Mouse (Mus musculus) 3T3-L1 (cell line): ENCODE measurements around the gene Ninl.
"Not testable (repeated sequence)": the region's sequence is repeated elsewhere in the genome, so short reads cannot be mapped to it uniquely, and the experiment has no call there.

Source experiments
- DNase-seq: peaks from one replicate; pipeline ENCODE4 v3.0.0-alpha.2; 2015; ENCODE audit warnings: low read depth, low spot score

The Ninl gene

DNA sequence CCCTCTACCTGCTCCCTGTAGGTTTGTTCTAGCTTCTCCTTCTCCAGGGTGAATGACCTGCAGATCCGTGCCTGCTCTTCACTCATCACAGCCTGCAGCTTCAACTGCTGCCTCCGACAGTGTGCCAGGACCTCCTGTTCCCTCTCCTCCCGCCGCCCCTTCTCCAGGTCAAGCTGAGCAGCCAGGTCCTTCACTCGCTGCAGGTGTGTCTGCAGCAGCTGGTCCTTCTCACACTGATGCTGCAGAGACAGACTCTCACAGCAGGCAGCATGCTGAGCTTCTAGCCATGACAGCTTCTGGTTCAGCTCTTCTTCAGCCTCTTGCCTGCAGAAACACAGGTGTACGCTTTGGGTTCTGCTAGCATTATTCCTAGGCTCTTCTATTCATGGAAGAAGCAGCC is 89.1 kb downstream of the Ninl start:
- no peak for DNase-seq

DNA sequence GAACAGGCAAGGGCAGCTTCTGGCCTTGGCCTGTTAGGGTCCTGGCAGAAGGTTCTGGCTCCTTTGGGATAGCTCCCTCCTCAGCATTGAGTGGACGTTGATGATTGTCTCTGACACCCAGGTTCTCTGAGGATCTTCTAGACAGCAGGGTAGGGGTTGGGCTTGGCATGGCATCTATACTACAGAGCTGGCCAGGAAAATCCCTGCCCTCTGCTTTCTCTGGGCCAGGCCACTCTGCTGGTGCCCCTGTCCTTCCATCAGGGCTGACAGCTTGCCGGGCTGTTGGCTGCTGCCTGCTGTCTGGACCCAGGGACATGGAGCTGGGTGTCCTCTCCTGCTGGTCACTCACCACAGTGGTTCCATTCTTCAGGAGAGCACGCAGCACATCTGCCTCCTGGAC is 89.5 kb downstream of the Ninl start:
- DNase-seq: no peak

DNA sequence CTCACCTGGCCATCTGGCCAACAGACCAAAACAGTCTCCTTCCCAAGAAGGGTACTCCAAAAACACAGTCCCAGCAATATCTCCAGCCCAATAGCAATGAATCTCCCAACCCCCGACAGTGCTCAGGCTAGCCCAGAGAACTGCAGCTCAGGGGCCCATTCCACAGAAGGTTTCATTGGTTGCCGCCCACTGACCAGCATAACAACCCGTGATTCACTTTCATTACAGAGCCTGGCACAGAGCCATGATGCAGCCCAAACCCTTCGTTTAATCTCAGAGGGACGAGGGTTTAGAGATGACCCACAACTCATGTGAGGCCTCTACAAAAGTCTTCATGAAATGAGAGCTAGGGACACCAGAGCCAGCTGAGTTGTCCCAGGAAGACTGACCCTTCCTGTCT is 90.4 kb downstream of the Ninl start:
- DNase-seq: no peak

DNA sequence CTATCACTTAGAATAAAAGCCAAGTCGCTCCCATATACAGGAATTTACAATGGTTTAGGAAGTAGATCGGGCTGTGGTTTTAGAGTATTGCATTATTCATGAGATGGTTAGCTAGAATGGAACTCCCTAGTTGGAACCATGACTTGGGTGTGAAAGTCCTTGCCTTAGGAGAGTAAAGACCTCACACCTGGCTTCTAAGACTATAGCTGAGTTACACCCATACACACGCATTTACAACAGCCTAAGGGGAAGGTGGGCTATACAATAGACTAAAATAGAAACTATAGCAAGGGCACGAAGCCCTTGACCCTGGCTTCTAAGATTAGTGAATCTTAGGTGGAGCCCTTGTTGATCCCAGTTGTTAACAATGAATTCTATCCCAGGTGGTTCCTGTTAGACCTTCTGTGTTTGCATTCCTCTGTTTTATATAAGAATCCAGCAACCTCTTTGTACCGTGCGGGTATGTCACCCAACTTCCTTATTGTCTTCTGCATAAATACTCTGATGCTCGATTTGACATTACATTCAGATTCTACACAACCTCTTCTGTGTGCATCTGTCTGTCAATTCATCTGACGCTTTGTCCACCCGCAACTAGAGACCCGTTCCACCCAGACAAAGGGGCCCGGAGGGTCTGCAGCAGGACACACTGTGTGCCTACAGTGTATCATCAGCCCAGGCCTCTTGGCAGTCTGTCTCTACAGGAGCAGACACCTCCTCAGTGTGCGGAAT is 91.1 kb downstream of the Ninl start:
- not testable (repeated sequence) for DNase-seq

DNA sequence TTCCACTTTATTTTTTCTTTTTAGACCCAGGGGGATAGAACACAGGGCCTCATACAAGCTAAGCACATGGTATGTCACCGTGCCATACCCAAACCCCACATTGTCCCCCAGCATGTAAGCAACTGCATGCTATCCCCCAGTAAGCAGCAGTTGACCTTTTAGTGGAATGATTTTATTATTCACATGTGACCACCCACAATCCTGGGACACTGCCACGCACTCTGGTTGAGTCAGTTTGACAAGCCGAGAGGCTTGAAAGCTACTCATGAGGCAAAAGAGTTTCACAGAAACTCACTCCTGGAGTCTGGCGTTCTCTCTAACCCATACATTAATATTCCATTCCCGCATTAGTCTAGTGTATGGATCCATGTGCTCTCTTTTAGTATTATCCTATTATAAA is 91.8 kb downstream of the Ninl start:
- DNase-seq: not testable (repeated sequence)

DNA sequence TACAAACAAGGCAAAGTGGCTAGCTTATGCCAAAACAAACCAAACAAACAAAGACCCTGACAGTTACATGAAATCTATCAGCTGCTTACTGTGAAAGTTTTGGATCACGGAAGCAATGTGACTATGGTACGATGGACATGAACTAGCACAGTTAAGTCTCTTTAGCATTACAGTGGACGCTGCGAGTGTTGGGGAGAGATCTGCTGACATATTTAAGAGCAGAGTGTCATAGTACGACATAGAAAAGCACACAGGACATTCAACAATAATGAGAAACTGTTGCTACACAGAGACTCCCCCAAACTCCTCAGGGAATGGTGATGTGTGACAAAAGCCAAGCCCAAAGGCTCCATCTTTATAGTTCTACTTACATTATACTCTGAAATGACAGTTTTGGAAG is 95.2 kb downstream of the Ninl start:
- DNase-seq: no peak

DNA sequence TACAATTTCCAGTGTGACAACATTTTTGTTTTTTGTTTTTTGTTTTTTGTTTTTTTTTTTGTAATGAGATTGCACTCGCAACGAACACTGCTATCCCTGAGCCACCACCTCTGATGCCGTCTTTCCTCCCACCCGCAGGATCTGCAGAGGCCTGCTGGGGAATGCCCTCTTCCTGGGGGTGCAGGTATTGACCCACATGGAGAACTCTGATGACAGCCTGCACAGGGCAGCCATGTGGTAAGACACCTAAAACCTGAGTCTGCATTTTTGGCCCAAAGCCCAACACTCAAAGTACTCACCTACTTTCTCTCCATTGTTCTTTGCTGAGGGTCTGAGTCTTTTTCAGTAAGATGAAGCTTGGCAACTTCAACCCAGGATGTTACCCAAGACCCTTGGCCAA is 104.5 kb downstream of the Ninl start:
- DNase-seq: no peak

DNA sequence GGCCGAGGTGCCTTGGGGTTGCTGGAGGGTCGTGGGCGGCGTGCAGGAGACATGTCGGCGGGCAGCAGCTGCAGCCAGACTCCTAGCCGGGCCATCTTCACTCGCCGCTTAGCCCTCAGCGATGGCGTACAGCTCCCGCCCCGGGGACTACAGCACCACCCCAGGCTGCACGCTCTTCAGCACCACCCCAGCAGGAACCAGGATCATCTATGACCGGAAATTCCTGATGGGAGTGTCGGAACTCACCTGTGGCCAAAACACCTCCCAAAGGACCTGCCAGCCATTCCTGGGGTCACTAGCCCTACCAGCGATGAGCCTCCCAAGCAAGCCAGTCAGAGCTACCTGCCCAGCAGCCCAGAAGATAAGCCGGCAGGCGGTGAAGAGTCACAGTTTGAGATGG is 105.7 kb downstream of the Ninl start:
- DNase-seq: no peak

DNA sequence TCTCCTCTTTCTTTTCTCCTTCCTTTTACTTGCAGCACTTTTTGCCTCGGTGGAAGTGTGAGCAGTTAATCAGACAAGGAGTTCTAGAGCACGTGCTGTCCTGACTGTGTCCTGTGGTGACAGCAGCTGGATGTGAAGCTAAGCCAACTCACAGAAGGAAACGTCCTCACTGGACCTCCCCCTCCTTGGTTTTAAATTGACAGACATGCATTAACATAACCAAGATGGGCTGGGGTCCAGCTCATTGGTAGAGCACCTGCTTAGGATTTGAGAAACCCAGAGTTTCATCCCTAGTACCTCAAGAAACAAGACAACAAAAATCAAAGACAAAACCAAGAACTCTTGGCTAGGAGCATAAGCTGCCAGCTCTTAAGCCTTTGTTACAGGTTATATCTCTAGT is 108.4 kb downstream of the Ninl start:
- DNase-seq: no peak

DNA sequence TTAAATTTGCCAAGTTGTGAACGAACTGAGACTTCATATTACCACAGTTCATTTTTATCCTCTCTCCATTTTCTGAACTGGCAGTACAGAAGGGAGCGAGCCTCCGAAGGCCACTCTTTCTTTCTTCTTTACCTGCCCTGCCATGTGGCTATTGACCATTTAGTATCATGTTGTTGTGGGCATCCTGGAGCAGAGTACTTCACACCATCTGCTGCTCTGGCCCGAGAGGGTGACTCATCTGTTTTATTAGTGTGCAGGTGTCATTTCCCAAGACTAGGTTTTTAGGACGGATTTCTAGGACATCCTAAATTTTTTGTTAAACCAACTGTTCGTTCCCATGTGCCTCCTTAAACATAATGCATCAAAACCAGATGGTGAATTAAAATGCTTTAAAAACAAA is 110.0 kb downstream of the Ninl start:
- no peak for DNase-seq

DNA sequence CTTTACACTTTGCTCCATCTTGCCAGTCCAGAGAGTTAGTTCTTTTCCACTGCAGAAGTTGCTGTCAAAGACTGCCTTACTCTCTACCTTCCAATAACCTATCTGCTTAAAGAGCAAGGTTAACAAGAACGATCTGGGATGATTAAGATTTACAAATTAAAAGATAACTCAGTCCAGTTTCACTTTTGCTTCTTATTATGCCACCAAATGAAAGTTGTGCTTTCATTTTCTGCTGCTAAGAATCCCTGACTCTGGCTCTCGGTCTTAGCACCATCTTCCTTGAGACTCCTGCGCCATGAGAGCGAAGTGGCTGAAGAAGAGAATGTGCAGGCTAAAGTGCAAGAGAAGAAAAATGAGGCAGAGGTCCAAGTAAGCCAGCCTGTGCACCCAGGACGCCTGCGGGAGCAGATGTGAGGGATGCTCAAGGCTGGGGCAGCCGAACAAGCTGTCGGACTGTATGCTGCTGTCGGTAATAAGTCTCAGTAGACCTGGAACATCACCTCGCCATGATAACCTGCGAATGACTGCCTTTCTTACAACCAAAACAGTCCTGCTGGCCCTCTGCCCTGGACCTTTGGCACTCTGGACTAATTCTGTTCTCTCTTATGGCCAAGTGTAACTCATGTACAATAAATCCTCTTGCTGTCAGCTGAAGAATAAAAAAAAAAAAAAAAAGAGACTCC is 112.0 kb downstream of the Ninl start:
- no peak for DNase-seq

DNA sequence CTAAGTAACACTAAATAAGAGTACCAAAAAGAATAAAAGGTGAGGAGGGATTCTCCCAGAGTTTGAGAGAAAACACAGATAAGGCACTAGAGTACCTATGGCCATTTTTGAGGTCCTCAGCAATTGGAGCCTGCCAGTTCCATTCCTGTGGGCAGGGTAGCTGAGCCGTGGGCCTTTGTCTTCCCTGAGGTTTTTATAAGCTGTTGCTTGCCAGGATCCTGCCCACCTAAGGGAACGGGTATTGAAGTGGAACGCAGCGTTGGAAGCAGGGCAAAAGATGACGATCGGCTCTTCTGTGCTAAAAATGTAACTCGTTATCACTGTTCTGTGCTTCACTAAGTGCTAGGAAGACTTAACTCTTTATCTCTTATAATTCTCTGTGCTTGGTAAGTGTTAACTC is 115.7 kb downstream of the Ninl start:
- DNase-seq: no peak

DNA sequence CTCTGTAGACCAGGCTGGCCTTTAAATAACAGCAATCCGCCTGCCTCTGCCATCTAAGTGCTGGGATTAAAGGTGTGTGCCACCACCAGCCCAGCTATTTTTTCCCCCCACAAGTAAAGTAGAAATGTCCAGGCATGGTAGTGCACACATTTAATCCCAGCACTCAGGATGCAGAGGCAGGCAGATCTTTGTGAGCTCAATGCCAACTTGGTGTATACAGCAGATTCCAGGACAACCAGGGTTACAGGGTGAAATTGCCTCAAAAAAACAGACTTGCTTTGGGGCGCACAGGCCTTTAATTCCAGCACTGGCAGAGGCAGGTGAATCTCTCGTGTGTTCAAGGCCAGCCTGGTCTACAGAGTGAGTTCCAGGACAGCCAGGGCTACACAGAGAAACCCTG is 116.2 kb downstream of the Ninl start:
- DNase-seq: no peak

DNA sequence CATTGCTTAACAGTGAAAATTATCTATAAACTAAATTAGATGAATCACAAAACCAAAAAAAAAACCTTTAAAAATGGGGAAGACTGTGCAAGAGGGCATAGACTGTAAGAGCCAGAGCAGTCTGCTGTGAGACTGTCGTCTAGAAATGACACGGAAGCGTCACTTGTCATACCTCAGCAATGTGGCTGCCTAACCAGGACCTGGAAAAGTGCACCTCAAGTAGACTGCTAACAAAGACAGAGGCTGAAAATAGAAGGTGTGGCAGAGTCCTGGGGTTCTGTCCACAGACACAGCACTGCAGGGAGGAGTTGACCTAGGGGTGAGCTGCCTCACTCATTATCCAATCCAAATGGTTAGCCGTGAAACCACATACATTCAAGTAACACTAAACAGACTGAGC is 117.0 kb downstream of the Ninl start:
- no peak for DNase-seq

DNA sequence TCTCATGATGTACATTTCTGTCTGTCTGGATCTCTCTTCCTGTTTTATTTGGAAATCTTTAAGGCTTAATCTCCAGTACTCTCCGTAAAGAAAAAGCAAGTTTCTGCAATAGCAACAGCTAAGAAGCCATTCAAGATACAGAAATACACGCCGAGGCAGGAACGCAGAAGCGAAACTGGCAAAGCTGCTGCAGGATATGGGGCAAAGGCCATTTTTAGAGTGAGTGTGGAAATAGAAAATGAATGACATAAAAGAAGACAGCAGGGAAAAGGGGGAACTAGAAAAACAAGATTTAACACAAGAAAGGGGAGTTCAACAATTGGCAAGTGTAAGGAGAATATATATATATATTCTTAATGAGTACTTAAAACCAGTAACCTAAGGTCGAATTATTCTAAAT is 117.5 kb downstream of the Ninl start:
- DNase-seq: no peak

DNA sequence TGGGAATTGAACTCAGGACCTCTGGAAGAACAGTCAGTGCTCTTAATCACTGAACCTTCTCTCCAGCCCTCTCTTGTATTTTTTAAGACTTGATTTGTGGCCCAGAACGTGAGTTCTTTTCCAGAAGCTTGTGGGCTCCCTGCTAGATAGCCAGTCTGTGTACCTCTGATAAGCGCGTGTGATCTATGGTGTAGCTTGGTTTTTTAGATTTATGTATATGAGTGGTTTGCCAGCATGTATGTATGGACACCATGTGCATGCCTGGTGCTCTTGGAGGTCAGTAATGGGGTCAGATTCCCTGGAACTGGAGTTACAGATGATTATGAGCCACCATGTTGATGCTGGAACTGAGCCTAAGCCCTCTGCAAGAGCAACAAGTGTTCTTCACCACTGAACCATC is 118.6 kb downstream of the Ninl start:
- no peak for DNase-seq

DNA sequence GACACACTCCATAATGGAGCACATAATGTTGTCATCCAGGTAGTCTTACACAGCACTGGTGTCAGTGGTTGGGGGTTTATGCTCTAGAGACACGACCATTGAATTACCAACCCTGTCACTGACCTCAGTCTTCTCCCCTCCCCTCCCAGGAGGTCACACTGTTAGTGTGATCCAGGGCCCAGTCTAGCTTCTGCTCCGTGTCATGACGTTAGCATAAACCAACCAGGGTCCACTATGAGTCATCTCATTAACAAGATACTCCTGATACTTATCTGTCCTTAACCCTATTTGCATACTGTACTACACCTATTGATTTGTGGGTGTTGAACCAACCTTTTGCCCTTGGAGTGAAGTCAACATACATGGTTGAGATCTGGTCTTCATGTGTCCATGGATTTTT is 120.5 kb downstream of the Ninl start:
- DNase-seq: no peak

DNA sequence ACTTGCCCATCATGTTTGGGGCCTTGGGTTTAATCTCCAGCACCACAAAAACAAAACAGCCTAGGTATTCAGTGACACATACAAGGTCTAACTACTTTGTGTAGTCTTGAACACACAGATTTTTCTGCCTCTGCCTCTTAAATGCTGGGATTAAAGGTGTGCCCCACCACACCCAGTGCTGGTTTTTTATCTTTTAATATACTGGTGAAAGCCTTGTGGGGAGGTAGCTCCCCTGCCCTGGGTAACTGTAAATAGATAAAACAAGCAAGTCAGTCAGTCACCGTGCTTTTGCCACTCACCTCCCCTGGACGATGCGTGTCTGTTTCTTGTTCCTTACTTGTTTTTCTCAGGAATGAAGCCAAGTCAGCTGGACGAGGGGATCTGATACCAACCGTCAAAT is 123.4 kb downstream of the Ninl start:
- no peak for DNase-seq

DNA sequence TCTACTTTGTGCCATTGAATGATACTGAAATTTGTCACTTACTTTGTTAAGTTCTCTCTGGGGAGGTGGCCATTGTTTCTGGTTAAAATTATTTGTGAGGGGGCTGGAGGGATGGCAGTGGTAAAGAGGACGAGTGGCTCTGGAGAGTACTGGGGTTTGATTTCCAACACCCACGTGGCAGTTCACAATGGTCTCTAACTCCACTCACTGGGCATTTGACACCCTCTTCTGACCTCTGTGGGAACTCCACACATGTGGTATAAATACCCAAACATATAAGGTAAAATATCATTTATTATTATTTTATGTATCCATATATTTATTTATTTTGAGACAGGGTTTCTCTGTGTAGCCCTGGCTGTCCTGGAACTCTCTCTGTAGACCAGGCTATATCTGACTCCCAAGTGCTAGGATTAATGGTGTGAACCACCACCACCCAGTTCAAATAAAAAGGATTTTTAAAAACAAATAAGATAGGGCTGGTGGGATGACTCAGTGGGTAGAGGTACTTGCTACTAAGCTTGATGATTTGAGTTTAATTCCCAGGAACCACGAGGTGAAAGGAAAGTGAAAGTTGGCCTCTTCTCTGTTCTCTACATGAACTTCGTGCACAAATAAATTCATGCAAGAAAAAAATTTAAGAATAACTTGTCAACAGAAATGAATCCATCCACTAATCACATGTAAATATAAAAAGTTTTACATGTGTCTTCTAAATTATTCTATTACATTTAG is 124.2 kb downstream of the Ninl start:
- DNase-seq: no peak

DNA sequence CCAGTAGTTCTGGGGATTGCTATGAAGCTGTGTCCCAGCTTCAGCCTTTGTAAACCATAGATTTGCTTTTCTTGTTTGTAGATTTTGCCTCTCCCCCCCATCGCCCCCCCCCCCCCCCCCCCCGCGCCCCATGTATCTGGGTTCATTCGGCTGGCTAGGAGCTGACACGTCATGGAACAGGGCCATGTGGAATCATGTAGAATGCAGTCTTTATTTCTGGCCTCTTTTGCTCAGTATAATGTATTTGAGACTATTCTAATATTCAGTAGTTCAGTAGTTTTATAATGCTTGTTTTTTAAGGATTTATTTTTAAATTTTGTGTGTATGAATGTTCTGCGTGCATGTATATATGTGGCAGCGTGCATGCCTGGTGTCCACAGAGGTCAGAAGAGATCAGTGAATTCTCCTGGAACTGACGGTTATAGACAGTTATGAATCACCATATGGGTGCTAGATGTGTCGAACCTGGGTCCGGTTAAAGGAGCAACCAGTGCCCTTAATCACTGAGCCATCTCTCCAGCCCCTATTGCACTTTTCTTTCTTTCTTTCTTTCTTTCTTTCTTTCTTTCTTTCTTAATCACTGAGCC is 128.8 kb downstream of the Ninl start:
- DNase-seq: peak; percentile 45

DNA sequence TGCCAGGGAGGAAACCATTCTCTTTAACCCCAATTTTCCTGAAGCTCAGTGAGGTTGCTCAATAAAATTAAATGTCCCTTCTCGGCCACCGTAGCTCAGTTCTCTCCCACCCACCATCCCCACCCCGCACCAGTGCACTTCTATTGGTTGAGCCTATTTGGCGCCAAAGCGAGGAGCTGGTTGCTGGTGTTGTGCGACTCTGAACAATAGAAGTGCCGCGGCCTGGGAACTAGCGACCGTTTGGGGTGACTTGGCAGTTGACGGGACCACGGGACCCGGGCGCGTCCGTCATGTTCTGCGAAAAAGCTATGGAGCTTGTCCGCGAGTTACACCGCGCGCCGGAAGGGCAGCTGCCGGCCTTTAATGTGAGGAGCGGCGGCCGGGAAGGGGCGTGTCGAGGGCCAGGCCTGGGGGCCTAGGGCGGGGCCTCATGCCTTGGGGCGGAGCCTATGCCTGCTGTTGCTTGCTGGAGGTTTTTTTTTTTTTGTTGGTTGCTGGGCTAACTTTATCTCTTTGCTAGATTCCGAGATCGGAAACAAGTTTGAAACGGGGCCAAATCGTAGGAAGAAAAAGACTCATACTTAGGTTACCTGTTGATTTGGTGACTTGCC is 129.6 kb downstream of the Ninl start:
- peak; percentile 98 for DNase-seq

DNA sequence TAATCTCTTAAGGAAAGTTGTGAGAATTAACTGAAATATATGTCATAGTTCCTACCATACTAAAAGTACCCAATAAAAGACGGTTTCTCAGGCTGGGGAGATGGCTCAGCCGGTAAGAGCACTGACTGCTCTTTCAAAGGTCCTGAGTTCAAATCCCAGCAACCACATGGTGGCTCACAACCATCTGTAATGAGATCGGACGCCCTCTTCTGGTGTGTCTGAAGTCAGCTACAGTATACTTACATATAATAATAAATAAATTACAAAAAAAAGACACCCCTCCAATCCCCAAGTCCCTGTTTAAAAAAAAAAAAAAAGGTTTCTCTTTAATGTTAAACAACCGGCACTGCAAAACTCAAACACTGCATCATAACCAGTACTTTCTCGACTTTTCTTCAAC is 130.3 kb downstream of the Ninl start:
- not testable (repeated sequence) for DNase-seq
